Comparison of ENCODE assay signal across 18 mouse cellular contexts in the genomic region with DNA sequence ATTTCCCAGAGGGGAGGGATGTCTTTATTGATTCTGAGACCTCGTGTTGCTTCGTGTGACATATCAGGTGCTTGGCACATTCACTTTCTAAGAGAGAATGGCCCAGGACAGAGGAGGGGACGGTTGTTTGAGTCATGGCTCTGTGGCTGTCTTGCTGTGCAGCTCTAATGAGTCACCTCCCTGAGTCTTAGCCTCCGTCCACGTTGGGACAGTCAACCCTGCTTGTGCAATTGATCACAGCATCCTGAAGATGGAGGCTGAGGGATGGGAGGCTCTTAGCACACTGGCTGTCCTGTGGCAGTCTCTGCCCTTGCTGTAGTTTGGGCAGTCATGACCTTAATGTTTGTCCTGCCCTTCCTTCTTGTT.
DNase-seq lines count a peak whose midpoint lies in the region; ATAC-seq lines count a peak whose summit lies in the region.
"Had no signal": no experiment of that assay in that cellular context is flagged by ENCODE, and none has a peak within 500 bp of the region (broad histone marks: within the 10 kb centered on the region; RNA-seq: fewer than 3 reads in every experiment).

No protein-coding gene starts in this region.

- DNase-seq in frontal cortex, postnatal 10 days (ENCODE audit: low spot score in 2 of 2), result no peak
- DNase-seq in A20 (ENCODE audit: low read depth, low spot score), result peak; percentile 16
- peak; percentile 7 for DNase-seq in naive thymus-derived CD4-positive, alpha-beta T cell, adult 2 months (ENCODE audit: low read depth)
- no peak for DNase-seq in kidney, postnatal 10 days
- DNase-seq in kidney, postnatal 14 days, result no peak
- DNase-seq: cerebellum, adult 2 months; cerebellum, postnatal 25 days; embryo, embryonic 11 days; gastrocnemius, postnatal 10 days; kidney, adult 11 months; layer of hippocampus, postnatal 36 days; lung, adult 18-20 months; lung, postnatal 10 days had no signal

- ATAC-seq in frontal cortex, adult (ENCODE audit: low TSS enrichment), result peak; percentile 28
- peak; percentile 23 for ATAC-seq in activated CD4-positive, CD25-positive, alpha-beta regulatory T cell, adult 4 months
- ATAC-seq: forebrain, embryonic 13.5 days; hindbrain, postnatal 0 days; liver, embryonic 12.5 days had no signal

Comparison
In these comparisons a context has a peak if more than half of its experiments do, and no peak if none do; other contexts are left out.
1. DNase-seq: peak in A20 (single experiment) and naive thymus-derived CD4-positive, alpha-beta T cell, adult 2 months (single experiment); none in frontal cortex, postnatal 10 days (0 of 2), kidney, postnatal 10 days (single experiment) and kidney, postnatal 14 days (single experiment).